Mouse (Mus musculus) megakaryocyte, embryonic 14.5 days (primary cell): ENCODE results near the gene Lysmd4.

Source experiments
- FLI1 ChIP-seq: IDR thresholded peaks from 2 replicates; pipeline ENCODE4 v1.6.1; 2012; ENCODE audit warnings: low read length, inconsistent platforms, mixed read lengths
- GATA1 ChIP-seq: IDR thresholded peaks from 3 replicates; pipeline ENCODE4 v1.6.1; 2012; ENCODE audit warnings: mixed read lengths, low read length, inconsistent platforms, borderline replicate concordance

DNA sequence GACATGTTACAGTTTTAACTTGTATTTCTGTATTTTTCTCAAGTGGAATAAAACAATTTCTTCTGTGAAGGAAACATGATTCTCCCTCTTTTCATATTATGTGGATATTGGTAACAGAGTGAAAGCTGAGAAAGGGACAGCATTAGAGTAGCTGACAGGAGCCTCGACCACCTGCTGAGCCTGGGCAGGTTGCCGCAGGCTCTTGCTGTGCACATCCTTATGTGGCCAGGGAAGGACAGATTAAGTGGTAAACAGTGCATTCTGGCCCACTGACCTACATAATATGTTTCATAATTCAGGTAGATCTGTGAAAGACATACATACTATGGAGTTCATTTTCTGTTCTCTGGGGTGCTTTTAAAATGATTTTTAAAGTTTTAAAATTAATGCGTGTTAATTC is 6.0 kb downstream of the Lysmd4 start:
- TF ChIP-seq GATA1 (no peak), FLI1 (no peak)
